8 mouse cellular contexts compared by ENCODE assay signal in genomic region chr13:47666956-47667701, GRCm38 (mm10).
A peak's percentile ranks its signal among the peaks of the same experiment; 100 is the strongest.
DNase-seq lines count a peak whose midpoint lies in the region; ATAC-seq and TF ChIP-seq lines count a peak whose summit lies in the region.

No protein-coding gene starts in this region.

- TF ChIP-seq EP300 in heart, adult 2 months (IDR thresholded peaks at IDR 0.05; ENCODE audit: insufficient read depth, low read depth, low read length): 0 out of 2 replicates have a peak, but pooled peaks have one; percentile 17
- no peak for TF ChIP-seq EP300 in stomach, postnatal 0 days (optimal IDR thresholded peaks at IDR 0.05)

- H3K27me3 ChIP-seq in embryonic facial prominence, embryonic 14.5 days (replicated peaks; ENCODE audit: control insufficient read depth, insufficient read depth, low read length): 0 out of 2 replicates have a peak, but pooled peaks cover 3% of the 10 kb centered on the region
- H3K27me3 ChIP-seq in heart, adult 2 months (ENCODE audit: control insufficient read depth, insufficient read depth, low read length): no peaks in the 10 kb centered on the region
- no peaks in the 10 kb centered on the region for H3K27me3 ChIP-seq in kidney, adult 2 months (replicated peaks; ENCODE audit: control insufficient read depth, insufficient read depth, low read length)
- H3K27me3 ChIP-seq in midbrain, embryonic 16.5 days (ENCODE audit: control insufficient read depth, insufficient read depth, low read depth, low read length): no peaks in the 10 kb centered on the region
- no peaks in the 10 kb centered on the region for H3K27me3 ChIP-seq in stomach, postnatal 0 days (ENCODE audit: control insufficient read depth, insufficient read depth, low read length)

- no peak for ATAC-seq in CD4-positive, CD25-positive, alpha-beta regulatory T cell, adult 4 months
- peak; percentile 88 for ATAC-seq in embryonic facial prominence, embryonic 14.5 days (ENCODE audit: low read depth)
- ATAC-seq in midbrain, embryonic 16.5 days: peak; percentile 72
- peak; percentile 63; the same call in 1 of the 2 replicates for ATAC-seq in stomach, postnatal 0 days (ENCODE audit: low FRiP score, low TSS enrichment)

- peak; percentile 19 for DNase-seq in CD4-positive, CD25-positive, alpha-beta regulatory T cell, adult 2 months (ENCODE audit: low read depth, low spot score)
- peak; percentile 94 for DNase-seq in embryonic facial prominence, embryonic 14.5 days (ENCODE audit: low spot score)
- DNase-seq in heart, adult 2 months: peak; percentile 81 to 87
- peak; percentile 92 for DNase-seq in kidney, adult 2 months
- DNase-seq in left cerebral cortex, postnatal 4 days: peak; percentile 97
- peak; percentile 93 for DNase-seq in stomach, postnatal 0 days (ENCODE audit: low spot score)

- H3K4me2 ChIP-seq in embryonic facial prominence, embryonic 14.5 days (ENCODE audit: low read depth, low read length): peak overlapping the region; percentile 36
- peak overlapping the region; percentile 29 for H3K4me2 ChIP-seq in midbrain, embryonic 16.5 days (ENCODE audit: low read length)
- H3K4me2 ChIP-seq in stomach, postnatal 0 days (replicated peaks; ENCODE audit: low read depth): peak overlapping the region; percentile 18; the same call in 1 of the 2 replicates

- no peak for TF ChIP-seq POLR2A in heart, adult 2 months (IDR thresholded peaks at IDR 0.05; ENCODE audit: insufficient read depth, low read depth, low read length)
- no peak for TF ChIP-seq POLR2A in kidney, adult 2 months (IDR thresholded peaks at IDR 0.05; ENCODE audit: low read depth, low read length)

- WGBS in embryonic facial prominence, embryonic 14.5 days: 23% methylated on average over 13 of the region's 13 CpGs
- WGBS in heart, adult 2 months: 21% methylated on average over 13 of the region's 13 CpGs
- WGBS in kidney, adult 2 months: 25% methylated on average over 13 of the region's 13 CpGs
- WGBS in midbrain, embryonic 16.5 days: 14% methylated on average over 13 of the region's 13 CpGs
- WGBS in stomach, postnatal 0 days: 21% methylated on average over 13 of the region's 13 CpGs

- peak; percentile 85 for TF ChIP-seq CTCF in heart, adult 2 months (IDR thresholded peaks at IDR 0.05)
- TF ChIP-seq CTCF in kidney, adult 2 months (conservative IDR thresholded peaks at IDR 0.05; ENCODE audit: insufficient read depth, insufficient read length, low read depth, low read length): peak; percentile 89
- TF ChIP-seq CTCF in stomach, postnatal 0 days (IDR thresholded peaks at IDR 0.05; ENCODE audit: low read depth): peak; percentile 93

- H3K36me3 ChIP-seq in embryonic facial prominence, embryonic 14.5 days (ENCODE audit: control insufficient read depth, insufficient read depth, low read length): no peaks in the 10 kb centered on the region
- no peaks in the 10 kb centered on the region for H3K36me3 ChIP-seq in heart, adult 2 months (ENCODE audit: control insufficient read depth, insufficient read depth, low read length)
- H3K36me3 ChIP-seq in kidney, adult 2 months (ENCODE audit: control insufficient read depth, insufficient read depth, low read length): no peaks in the 10 kb centered on the region
- no peaks in the 10 kb centered on the region for H3K36me3 ChIP-seq in midbrain, embryonic 16.5 days (ENCODE audit: control insufficient read depth, insufficient read depth, low read length)
- no peaks in the 10 kb centered on the region for H3K36me3 ChIP-seq in stomach, postnatal 0 days (ENCODE audit: control insufficient read depth, insufficient read depth, low read length)

- 0 out of 2 replicates have a peak overlapping the region, but pooled peaks have one; percentile 17 for H3K27ac ChIP-seq in embryonic facial prominence, embryonic 14.5 days (replicated peaks; ENCODE audit: low read depth, low read length)
- no peak overlapping the region; the same call in 1 of the 2 replicates for H3K27ac ChIP-seq in heart, adult 2 months
- H3K27ac ChIP-seq in kidney, adult 2 months (ENCODE audit: insufficient read depth, low read depth, low read length): no peak overlapping the region
- H3K27ac ChIP-seq in midbrain, embryonic 16.5 days (ENCODE audit: low read length): peak overlapping the region; percentile 73
- H3K27ac ChIP-seq in stomach, postnatal 0 days (replicated peaks): peak overlapping the region; percentile 63; the same call in 1 of the 2 replicates

- no peaks in the 10 kb centered on the region for H3K79me2 ChIP-seq in heart, adult 2 months (replicated peaks; ENCODE audit: control insufficient read depth, insufficient read depth, low read length)

- no peaks in the 10 kb centered on the region for H3K9me3 ChIP-seq in embryonic facial prominence, embryonic 14.5 days (ENCODE audit: control insufficient read depth, low read length)
- no peaks in the 10 kb centered on the region for H3K9me3 ChIP-seq in midbrain, embryonic 16.5 days (replicated peaks; ENCODE audit: control insufficient read depth, low read length, poor library complexity, severe bottlenecking)
- H3K9me3 ChIP-seq in stomach, postnatal 0 days (ENCODE audit: control insufficient read depth, low read length): no peaks in the 10 kb centered on the region

- H3K9ac ChIP-seq in embryonic facial prominence, embryonic 14.5 days (ENCODE audit: low read depth, low read length): no peak overlapping the region
- H3K9ac ChIP-seq in heart, adult 2 months (ENCODE audit: low read depth, low read length): no peak overlapping the region
- H3K9ac ChIP-seq in midbrain, embryonic 16.5 days (ENCODE audit: low read depth, low read length): peak overlapping the region; percentile 31; the same call in 1 of the 2 replicates
- H3K9ac ChIP-seq in stomach, postnatal 0 days (ENCODE audit: low read length): no peak overlapping the region

- intact Hi-C loops in heart, adult 2 months (cut with DNase I): loop anchor here (1.0 to 5.0 kb wide), 2 partner anchors 606 to 795 kb away; no protein-coding TSS in a partner anchor
- intact Hi-C loops in left cerebral cortex, postnatal 4 days (cut with DNase I): no loop called here

- no peak overlapping the region for H3K4me3 ChIP-seq in embryonic facial prominence, embryonic 14.5 days (ENCODE audit: low read depth, low read length)
- no peak overlapping the region for H3K4me3 ChIP-seq in heart, adult 2 months
- no peak overlapping the region for H3K4me3 ChIP-seq in kidney, adult 2 months (ENCODE audit: insufficient read depth, low read depth, low read length)
- no peak overlapping the region for H3K4me3 ChIP-seq in midbrain, embryonic 16.5 days (ENCODE audit: low read depth, low read length)
- H3K4me3 ChIP-seq in stomach, postnatal 0 days (ENCODE audit: low read depth, low read length): no peak overlapping the region

- H3K4me1 ChIP-seq in embryonic facial prominence, embryonic 14.5 days (ENCODE audit: control insufficient read depth, insufficient read depth, low read length): no peaks in the 10 kb centered on the region
- peaks cover 1% of the 10 kb centered on the region for H3K4me1 ChIP-seq in heart, adult 2 months (ENCODE audit: control insufficient read depth, insufficient read depth, low read length)
- no peaks in the 10 kb centered on the region for H3K4me1 ChIP-seq in kidney, adult 2 months (ENCODE audit: control insufficient read depth, insufficient read depth, low read length)
- peaks cover 13% of the 10 kb centered on the region for H3K4me1 ChIP-seq in midbrain, embryonic 16.5 days (ENCODE audit: control insufficient read depth, insufficient read depth, low read length)
- H3K4me1 ChIP-seq in stomach, postnatal 0 days (replicated peaks; ENCODE audit: control insufficient read depth, insufficient read depth): 0 out of 2 replicates have a peak, but pooled peaks cover 3% of the 10 kb centered on the region

Comparison
In these comparisons a context has a peak if more than half of its experiments do, and no peak if none do; other contexts are left out.
1. DNase-seq: peak in every context shown above with its lines; median percentile 97 in left cerebral cortex, postnatal 4 days; 94 in embryonic facial prominence, embryonic 14.5 days; 93 in stomach, postnatal 0 days; 92 in kidney, adult 2 months; 84 in heart, adult 2 months; 19 in CD4-positive, CD25-positive, alpha-beta regulatory T cell, adult 2 months.
2. H3K27ac ChIP-seq: peak in embryonic facial prominence, embryonic 14.5 days (single experiment), midbrain, embryonic 16.5 days (single experiment) and stomach, postnatal 0 days (single experiment); none in heart, adult 2 months (single experiment) and kidney, adult 2 months (single experiment).
3. Peak in every context shown above with its lines, with median percentiles within 50 percentile points of each other: H3K4me2 ChIP-seq and CTCF ChIP-seq.